Mouse (Mus musculus) liver, adult (tissue): ENCODE measurements around the gene Dcaf4.

Experiments used
- GATA4 ChIP-seq: IDR thresholded peaks from 2 replicates; pipeline ENCODE4 v1.6.1; 2014; ENCODE audit warnings: mild to moderate bottlenecking, low read length; ENCODE audit not compliant: insufficient replicate concordance

The Dcaf4 gene

GRCm38 (mm10) chr12:83517580-83517979 is 2.7 kb upstream of the Dcaf4 start:
- no peak for TF ChIP-seq GATA4

GRCm38 (mm10) chr12:83521083-83521482 is 817 bp downstream of the Dcaf4 start:
- no peak for TF ChIP-seq GATA4

- no peak for TF ChIP-seq GATA4
Observed at GRCm38 (mm10) chr12:83523056-83523455, 2.8 kb downstream of the Dcaf4 start.

- TF ChIP-seq GATA4 = no peak
Observed at GRCm38 (mm10) chr12:83523892-83524291, 3.6 kb downstream of the Dcaf4 start.

GRCm38 (mm10) chr12:83524329-83524728 is 4.1 kb downstream of the Dcaf4 start:
- no peak for TF ChIP-seq GATA4

- no peak for TF ChIP-seq GATA4
Observed at GRCm38 (mm10) chr12:83525822-83526544, 5.7 kb downstream of the Dcaf4 start.

GRCm38 (mm10) chr12:83527816-83528215 is 7.5 kb downstream of the Dcaf4 start:
- no peak for TF ChIP-seq GATA4

- no peak for TF ChIP-seq GATA4
Observed at GRCm38 (mm10) chr12:83528665-83529064, 8.4 kb downstream of the Dcaf4 start.

- TF ChIP-seq GATA4 = no peak
Observed at GRCm38 (mm10) chr12:83531992-83532391, 11.7 kb downstream of the Dcaf4 start.

- no peak for TF ChIP-seq GATA4
Observed at GRCm38 (mm10) chr12:83532966-83533365, 12.7 kb downstream of the Dcaf4 start.

- no peak for TF ChIP-seq GATA4
Observed at GRCm38 (mm10) chr12:83534190-83534589, 13.9 kb downstream of the Dcaf4 start.

GRCm38 (mm10) chr12:83535428-83535827 is 15.2 kb downstream of the Dcaf4 start:
- TF ChIP-seq GATA4 = no peak

- TF ChIP-seq GATA4 = no peak
Observed at GRCm38 (mm10) chr12:83536039-83536438, 15.8 kb downstream of the Dcaf4 start.

- TF ChIP-seq GATA4 = no peak
Observed at GRCm38 (mm10) chr12:83543997-83544396, 23.7 kb downstream of the Dcaf4 start.

GRCm38 (mm10) chr12:83544791-83545190 is 24.5 kb downstream of the Dcaf4 start:
- TF ChIP-seq GATA4 = no peak

- TF ChIP-seq GATA4 = no peak
Observed at GRCm38 (mm10) chr12:83551305-83551704, 31.0 kb downstream of the Dcaf4 start.

GRCm38 (mm10) chr12:83553816-83554215 is 33.5 kb downstream of the Dcaf4 start:
- no peak for TF ChIP-seq GATA4
